Mouse (Mus musculus): ENCODE measurements around the gene Hagh. TPM values are rescaled to one million over a fixed set of nuclear protein-coding genes. Genes with fewer than 3 reads are reported as not detected.

Gene Hagh
- total and polyA plus RNA-seq, 2 experiments from 2014 or later = 116 to 129 TPM

GRCm38 (mm10) chr17:24892785-24893184 lies 52.8 kb downstream of the Hagh start:
- H3K4me2 ChIP-seq (ENCODE audit: low read depth, low read length) = no peak overlapping the region
- TF ChIP-seq EP300 (IDR thresholded peaks at IDR 0.05; ENCODE audit: low read depth) (no peak), CTCF (IDR thresholded peaks at IDR 0.05; ENCODE audit: low read depth) (no peak)
- DNase-seq (ENCODE audit: low spot score) = no peak
- H3K36me3 ChIP-seq (replicated peaks; ENCODE audit: control insufficient read depth, insufficient read depth, low read length) = peaks cover 35% of the 10 kb centered on the region
- no peaks in the 10 kb centered on the region for H3K27me3 ChIP-seq (ENCODE audit: control insufficient read depth, insufficient read depth, low read length)
- H3K27ac ChIP-seq (ENCODE audit: low read depth) = no peak overlapping the region
- H3K4me1 ChIP-seq (ENCODE audit: control insufficient read depth, insufficient read depth) = peaks cover 26% of the 10 kb centered on the region
- ATAC-seq (ENCODE audit: insufficient read depth, low read depth) = no peak
- H3K9ac ChIP-seq (replicated peaks; ENCODE audit: low read depth, low read length) = no peak overlapping the region
- no peak overlapping the region for H3K4me3 ChIP-seq (ENCODE audit: low read depth, low read length)
- H3K9me3 ChIP-seq (replicated peaks; ENCODE audit: control insufficient read depth, low read length) = no peaks in the 10 kb centered on the region
- 86% methylated on average over 12 of the region's 12 CpGs for WGBS

- no peak overlapping the region for H3K4me2 ChIP-seq (ENCODE audit: low read depth, low read length)
- DNase-seq (ENCODE audit: low spot score) (no peak), ATAC-seq (ENCODE audit: insufficient read depth, low read depth) (no peak)
- 90% methylated on average over 2 of the region's 2 CpGs for WGBS
- H3K27ac ChIP-seq (ENCODE audit: low read depth) = no peak overlapping the region
- no peak overlapping the region for H3K4me3 ChIP-seq (ENCODE audit: low read depth, low read length)
- TF ChIP-seq CTCF (IDR thresholded peaks at IDR 0.05; ENCODE audit: low read depth) = no peak
- TF ChIP-seq EP300 (IDR thresholded peaks at IDR 0.05; ENCODE audit: low read depth) = no peak
- no peaks in the 10 kb centered on the region for H3K27me3 ChIP-seq (ENCODE audit: control insufficient read depth, insufficient read depth, low read length)
- no peaks in the 10 kb centered on the region for H3K9me3 ChIP-seq (replicated peaks; ENCODE audit: control insufficient read depth, low read length)
- H3K9ac ChIP-seq (replicated peaks; ENCODE audit: low read depth, low read length) = no peak overlapping the region
- peaks cover 21% of the 10 kb centered on the region; the same call in 1 of the 2 replicates for H3K4me1 ChIP-seq (ENCODE audit: control insufficient read depth, insufficient read depth)
- H3K36me3 ChIP-seq (replicated peaks; ENCODE audit: control insufficient read depth, insufficient read depth, low read length) = peaks cover 40% of the 10 kb centered on the region
These were observed 53.3 kb downstream of the Hagh start for GRCm38 (mm10) chr17:24893276-24893675.

GRCm38 (mm10) chr17:24894061-24894994 lies 54.4 kb downstream of the Hagh start:
- peak overlapping the region; percentile 97 for H3K4me2 ChIP-seq (ENCODE audit: low read depth, low read length)
- peak overlapping the region; percentile 83 for H3K27ac ChIP-seq (ENCODE audit: low read depth)
- peak overlapping the region; percentile 90 for H3K9ac ChIP-seq (replicated peaks; ENCODE audit: low read depth, low read length)
- peaks cover 51% of the 10 kb centered on the region for H3K36me3 ChIP-seq (replicated peaks; ENCODE audit: control insufficient read depth, insufficient read depth, low read length)
- no peak for DNase-seq (ENCODE audit: low spot score)
- no peak for ATAC-seq (ENCODE audit: insufficient read depth, low read depth)
- peaks cover 20% of the 10 kb centered on the region; the same call in 1 of the 2 replicates for H3K4me1 ChIP-seq (ENCODE audit: control insufficient read depth, insufficient read depth)
- H3K4me3 ChIP-seq (ENCODE audit: low read depth, low read length) = peak overlapping the region; percentile 71
- WGBS = 9% methylated on average over 31 of the region's 31 CpGs
- H3K9me3 ChIP-seq (replicated peaks; ENCODE audit: control insufficient read depth, low read length) = no peaks in the 10 kb centered on the region
- no peak for TF ChIP-seq EP300 (IDR thresholded peaks at IDR 0.05; ENCODE audit: low read depth)
- TF ChIP-seq CTCF (IDR thresholded peaks at IDR 0.05; ENCODE audit: low read depth) = no peak
- H3K27me3 ChIP-seq (ENCODE audit: control insufficient read depth, insufficient read depth, low read length) = no peaks in the 10 kb centered on the region

- Histone ChIP-seq H3K36me3 (replicated peaks; ENCODE audit: control insufficient read depth, insufficient read depth, low read length) (peaks cover 58% of the 10 kb centered on the region), H3K4me1 (ENCODE audit: control insufficient read depth, insufficient read depth) (peaks cover 20% of the 10 kb centered on the region; the same call in 1 of the 2 replicates), H3K4me2 (ENCODE audit: low read depth, low read length) (peak within 1 kb of the TSS; percentile 97), H3K4me3 (ENCODE audit: low read depth, low read length) (peak within 1 kb of the TSS; percentile 71), H3K9me3 (replicated peaks; ENCODE audit: control insufficient read depth, low read length) (no peaks in the 10 kb centered on the region), H3K27me3 (ENCODE audit: control insufficient read depth, insufficient read depth, low read length) (no peaks in the 10 kb centered on the region), H3K9ac (replicated peaks; ENCODE audit: low read depth, low read length) (peak within 1 kb of the TSS; percentile 90), H3K27ac (ENCODE audit: low read depth) (peak within 1 kb of the TSS; percentile 83)
- peak; percentile 84 for DNase-seq (ENCODE audit: low spot score)
- 0% methylated on average over 62 of the region's 62 CpGs for WGBS
- TF ChIP-seq EP300 (IDR thresholded peaks at IDR 0.05; ENCODE audit: low read depth) = no peak
- no peak for TF ChIP-seq CTCF (IDR thresholded peaks at IDR 0.05; ENCODE audit: low read depth)
- peak; percentile 48 for ATAC-seq (ENCODE audit: insufficient read depth, low read depth)
These were observed 55.1 kb downstream of the Hagh start, which contains the start of the genes Eme2 and Mrps34 for GRCm38 (mm10) chr17:24894995-24895547. Gene Eme2 (minus strand): TSS chr17:24895087. Gene Mrps34 (plus strand): TSS chr17:24895116.

GRCm38 (mm10) chr17:24895571-24896240 lies 55.8 kb downstream of the Hagh start:
- DNase-seq (ENCODE audit: low spot score) (no peak), ATAC-seq (ENCODE audit: insufficient read depth, low read depth) (no peak)
- no peak for TF ChIP-seq EP300 (IDR thresholded peaks at IDR 0.05; ENCODE audit: low read depth)
- Histone ChIP-seq H3K36me3 (replicated peaks; ENCODE audit: control insufficient read depth, insufficient read depth, low read length) (peaks cover 58% of the 10 kb centered on the region), H3K4me1 (ENCODE audit: control insufficient read depth, insufficient read depth) (peaks cover 20% of the 10 kb centered on the region; the same call in 1 of the 2 replicates), H3K9ac (replicated peaks; ENCODE audit: low read depth, low read length) (peak overlapping the region; percentile 90), H3K9me3 (replicated peaks; ENCODE audit: control insufficient read depth, low read length) (no peaks in the 10 kb centered on the region), H3K4me3 (ENCODE audit: low read depth, low read length) (peak overlapping the region; percentile 71), H3K27ac (ENCODE audit: low read depth) (peak overlapping the region; percentile 83), H3K4me2 (ENCODE audit: low read depth, low read length) (peak overlapping the region; percentile 97), H3K27me3 (ENCODE audit: control insufficient read depth, insufficient read depth, low read length) (no peaks in the 10 kb centered on the region)
- WGBS = 9% methylated on average over 23 of the region's 23 CpGs

All from heart, postnatal 0 days (tissue).